Mouse (Mus musculus) brown adipose tissue, adult 24 weeks (tissue): ENCODE data around the gene Rspo4. TPM values are rescaled to one million over a fixed set of nuclear protein-coding genes. Genes with fewer than 3 reads are reported as not detected.

Experiments
- polyA plus RNA-seq: library from polyadenylated mRNA; stranded (reverse); fragments of >200 nt; gene quantifications from 2 replicates; pipeline ENCODE4 v1.2.4, GENCODE M21; 2012; ENCODE audit not compliant: missing spikeins, insufficient read depth, insufficient read length

Rspo4 gene
- polyA plus RNA-seq, 1 experiment = 6.7 TPM

Other genes with a start within 250 kb of the Rspo4 start
- gene Snph, start 210.3 kb upstream of the Rspo4 start, polyA plus RNA-seq = not detected in 2 replicates
- gene Rad21l, start 174.4 kb upstream of the Rspo4 start, polyA plus RNA-seq = not detected in 2 replicates
- 0.75 TPM in 1 of 2 replicates, not detected in the other for gene Tmem74b, start 140.9 kb upstream of the Rspo4 start, polyA plus RNA-seq
- gene Psmf1, start 98.7 kb upstream of the Rspo4 start, polyA plus RNA-seq = 17.9 and 18.9 TPM in 2 replicates
- 0.96 TPM in 1 of 2 replicates, not detected in the other for gene Angpt4, start 68.3 kb downstream of the Rspo4 start, polyA plus RNA-seq
- 1.7 and 2.6 TPM in 2 replicates for gene Fam110a, start 137.3 kb downstream of the Rspo4 start, polyA plus RNA-seq
- 0.42 TPM in 1 of 2 replicates, not detected in the other for gene Slc52a3, start 153.6 kb downstream of the Rspo4 start, polyA plus RNA-seq
- gene Scrt2, start 238.6 kb downstream of the Rspo4 start, polyA plus RNA-seq = not detected in 2 replicates